Mouse (Mus musculus) kidney, adult 2 months (tissue): ENCODE measurements at regions not wholly inside any gene's neighbourhood (a gene's known extent, or its start where the extent isn't known, plus 50 kb on each side); places are given as distances from the start of the nearest gene placed in this dataset.

Source experiments
- CTCF ChIP-seq: fragments of 200-500 bp; conservative IDR thresholded peaks from 2 replicates; pipeline ENCODE4 v1.5.1; 2011; ENCODE audit warnings: low read depth, mild to moderate bottlenecking, control low read depth, low read length, moderate library complexity, mixed read lengths; ENCODE audit not compliant: insufficient read depth, insufficient read length
- POLR2A ChIP-seq: fragments of 200-500 bp; IDR thresholded peaks from one replicate; pipeline ENCODE4 v1.6.1; 2011; ENCODE audit warnings: low read depth, low read length, control low read depth

DNA sequence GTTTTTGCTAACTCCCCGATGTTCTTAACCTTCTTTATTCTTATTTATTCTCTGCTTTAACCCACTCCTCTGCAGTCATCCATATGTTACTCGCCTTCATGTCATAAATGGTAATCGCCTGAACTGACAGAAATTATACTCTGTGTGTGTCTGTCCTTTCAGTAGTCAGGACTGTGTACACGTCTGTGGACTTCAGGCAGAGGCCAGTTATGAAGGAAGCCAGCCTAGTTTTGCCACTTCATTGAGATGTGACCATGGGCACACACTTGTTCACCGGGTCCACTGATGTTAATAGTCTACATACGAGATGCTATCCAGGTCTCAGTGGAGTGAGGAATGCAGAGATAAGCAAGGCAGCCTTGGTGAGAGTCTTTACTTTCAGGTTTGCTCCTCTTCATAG, 143.0 kb downstream of the Bcl11b start:
- no peak for TF ChIP-seq CTCF
- TF ChIP-seq POLR2A: no peak
